Mouse (Mus musculus) heart, adult 2 months (tissue): ENCODE data around the gene Wipi2. TPM values are rescaled to one million over a fixed set of nuclear protein-coding genes. Genes with fewer than 3 reads are reported as not detected.
A peak's percentile ranks its signal among the peaks of the same experiment; 100 is the strongest.

Source experiments
- DNase-seq, 2 experiments: peaks; one replicate each; pipeline ENCODE4 v3.0.0; 2021
- H3K27ac ChIP-seq: fragments of 200-600 bp; 2 replicates; pipeline ENCODE4 v1.8.1; 2022
- H3K27me3 ChIP-seq: fragments of 200-500 bp; 2 replicates; pipeline ENCODE4 v1.6.1; 2012; ENCODE audit warnings: mild to moderate bottlenecking, low read length, inconsistent platforms, mixed read lengths; ENCODE audit not compliant: control insufficient read depth, insufficient read depth
- H3K36me3 ChIP-seq: fragments of 200-500 bp; 2 replicates; pipeline ENCODE4 v1.6.1; 2012; ENCODE audit warnings: low read length, inconsistent platforms; ENCODE audit not compliant: control insufficient read depth, insufficient read depth
- H3K4me1 ChIP-seq: fragments of 200-500 bp; 2 replicates; pipeline ENCODE4 v1.6.1; 2011; ENCODE audit warnings: low read length; ENCODE audit not compliant: control insufficient read depth, insufficient read depth
- H3K4me3 ChIP-seq: fragments of 200-600 bp; 2 replicates; pipeline ENCODE4 v1.8.1; 2022
- H3K79me2 ChIP-seq: fragments of 200-500 bp; replicated peaks from 2 replicates; pipeline ENCODE4 v1.6.1; 2012; ENCODE audit warnings: mild to moderate bottlenecking, inconsistent platforms, low read length, moderate library complexity, mixed read lengths; ENCODE audit not compliant: control insufficient read depth, insufficient read depth
- H3K9ac ChIP-seq: fragments of 200-500 bp; 2 replicates; pipeline ENCODE4 v1.6.1; 2012; ENCODE audit warnings: low read depth, mild to moderate bottlenecking, control low read depth, inconsistent platforms, low read length, mixed read lengths
- CTCF ChIP-seq: fragments of 200-600 bp; IDR thresholded peaks from 2 replicates; pipeline ENCODE4 v1.8.1; 2022; ENCODE audit warnings: antibody characterized with exemption, mild to moderate bottlenecking, moderate library complexity
- EP300 ChIP-seq: fragments of 200-500 bp; IDR thresholded peaks from 2 replicates; pipeline ENCODE4 v1.6.1; 2011; ENCODE audit warnings: low read depth, low read length, control low read depth; ENCODE audit not compliant: insufficient read depth
- POLR2A ChIP-seq: fragments of 200-500 bp; IDR thresholded peaks from 2 replicates; pipeline ENCODE4 v1.6.1; 2011; ENCODE audit warnings: mild to moderate bottlenecking, low read depth, low read length, control low read depth; ENCODE audit not compliant: insufficient read depth
- WGBS: fragments of 180-500 bp; shearing (Covaris S2); methylation state at CpG from one replicate; pipeline ENCODE4 v1.1.7; 2018; 5-methylcytosine and 5-hydroxymethylcytosine counted together
- intact Hi-C: fragments of 180-260 bp; cut with DNase I; formaldehyde crosslinking; loops from one replicate; pipeline ENCODE4 v1.15.1; 2025
- long read RNA-seq: library from polyadenylated mRNA; stranded (forward); transcript quantifications from one replicate; pipeline ENCODE4 v2.0.0, GENCODE M21; 2021
- polyA plus RNA-seq: library from polyadenylated mRNA; depleted of rRNA; stranded (reverse); fragments of >200 nt; gene quantifications from 2 replicates; pipeline ENCODE4 v1.2.3, GENCODE M21; 2012; rRNA removed
- total RNA-seq, 2 experiments: library from RNA; stranded (reverse); gene quantifications; 2 replicates each; pipeline ENCODE4 v1.2.3; 2021

The Wipi2 gene
- total RNA-seq (10 to 100 TPM; 33.2 to 43.0 TPM), polyA plus RNA-seq (24.1 and 36.2 TPM in 2 replicates)
- long read RNA-seq, full-length matches to known transcripts = 38 of 43 reads
- long read RNA-seq, partial matches to known transcripts = 2 of 43 reads
- long read RNA-seq, other reads (novel, unspliced or antisense) = 3 of 43 reads

GRCm38 (mm10) chr5:142627398-142627797, at the start of gene Wipi2:
Gene Wipi2, plus strand, starts transcription at chr5:142627698.
- no peak within 1 kb of the TSS for H3K9ac ChIP-seq
- no peak for DNase-seq
- H3K27me3 ChIP-seq = no peaks in the 10 kb centered on the region
- H3K79me2 ChIP-seq = 0 out of 2 replicates have a peak, but pooled peaks cover 1% of the 10 kb centered on the region
- WGBS = 82% methylated on average over 2 of the region's 2 CpGs
- H3K4me1 ChIP-seq = peaks cover 4% of the 10 kb centered on the region
- intact Hi-C loops = no loop called here
- H3K36me3 ChIP-seq = no peaks in the 10 kb centered on the region
- TF ChIP-seq CTCF = no peak
- no peak for TF ChIP-seq EP300
- no peak for TF ChIP-seq POLR2A
- no peak within 1 kb of the TSS; the same call in 1 of the 2 replicates for H3K4me3 ChIP-seq
- H3K27ac ChIP-seq = no peak within 1 kb of the TSS

GRCm38 (mm10) chr5:142578192-142578591, 49.3 kb upstream of the Wipi2 start:
- DNase-seq = no peak
- no peak overlapping the region for H3K9ac ChIP-seq
- H3K79me2 ChIP-seq = no peaks in the 10 kb centered on the region
- TF ChIP-seq CTCF = no peak
- TF ChIP-seq EP300 = no peak
- TF ChIP-seq POLR2A = no peak
- no peaks in the 10 kb centered on the region for H3K27me3 ChIP-seq
- 85% methylated on average over 10 of the region's 10 CpGs for WGBS
- no peak overlapping the region for H3K27ac ChIP-seq
- H3K4me1 ChIP-seq = no peaks in the 10 kb centered on the region
- intact Hi-C loops = no loop called here
- H3K4me3 ChIP-seq = no peak overlapping the region
- H3K36me3 ChIP-seq = no peaks in the 10 kb centered on the region

DNA sequence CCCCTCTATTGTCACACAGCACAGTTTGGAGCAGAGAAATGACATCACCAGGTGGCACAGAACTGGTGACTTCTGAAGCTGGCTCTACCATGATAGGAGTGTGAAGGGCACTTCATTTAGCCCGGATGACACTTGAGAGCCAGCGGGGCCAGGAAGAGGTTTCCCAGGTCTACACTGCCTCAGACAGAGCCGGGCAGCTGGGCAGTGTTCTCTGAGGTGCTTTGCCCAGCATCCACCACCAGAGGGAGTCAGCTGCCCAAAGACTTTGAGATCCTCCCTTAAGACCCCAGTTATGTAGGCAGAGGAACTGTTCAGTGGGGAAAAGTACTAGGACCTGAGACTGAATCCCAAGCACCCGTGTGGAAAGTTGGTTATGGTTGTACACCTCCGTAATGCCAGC, 46.0 kb upstream of the Wipi2 start:
- H3K4me3 ChIP-seq = no peak overlapping the region
- no peaks in the 10 kb centered on the region for H3K27me3 ChIP-seq
- no peak overlapping the region for H3K9ac ChIP-seq
- 15% methylated on average over 5 of the region's 5 CpGs for WGBS
- H3K27ac ChIP-seq = no peak overlapping the region
- DNase-seq = peak in 1 of 2 experiments; percentile 29
- no peak for TF ChIP-seq POLR2A
- TF ChIP-seq CTCF = peak; percentile 76
- intact Hi-C loops = loop anchor here (1.0 to 5.0 kb wide), 2 partner anchors 36 to 137 kb away; no protein-coding TSS in a partner anchor
- H3K36me3 ChIP-seq = no peaks in the 10 kb centered on the region
- no peaks in the 10 kb centered on the region for H3K4me1 ChIP-seq
- H3K79me2 ChIP-seq = no peaks in the 10 kb centered on the region

DNA sequence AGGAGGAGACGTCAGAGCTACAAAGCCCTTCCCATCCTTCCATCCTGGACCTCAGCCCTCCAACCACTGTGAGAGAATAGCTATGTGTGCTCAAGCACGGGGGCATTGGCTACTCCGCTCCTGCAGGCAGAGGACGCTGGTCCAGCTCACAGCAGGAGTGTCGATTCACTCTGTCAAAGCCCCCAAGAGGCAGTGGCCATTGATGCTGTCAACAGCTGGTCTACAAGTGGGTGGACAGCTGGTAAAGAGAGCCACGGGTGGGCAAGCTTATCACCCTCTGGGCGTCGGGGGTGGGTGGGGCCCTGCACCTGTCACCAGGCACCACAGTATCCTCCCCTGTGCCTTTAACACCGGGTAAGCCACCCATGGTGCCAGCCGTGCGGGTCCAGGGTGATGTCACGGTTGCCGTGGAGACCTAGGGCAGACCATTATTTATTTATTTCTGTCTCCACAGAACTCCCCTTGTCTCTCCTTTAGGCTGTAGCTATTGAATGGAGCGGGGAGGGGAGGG, 43.8 kb upstream of the Wipi2 start:
- intact Hi-C loops = loop anchor here (5.0 kb wide), 1 partner anchor 34 kb away; no protein-coding TSS in a partner anchor
- TF ChIP-seq CTCF (no peak), POLR2A (no peak), EP300 (no peak)
- H3K27me3 ChIP-seq = no peaks in the 10 kb centered on the region
- DNase-seq = no peak
- H3K36me3 ChIP-seq = no peaks in the 10 kb centered on the region
- H3K9ac ChIP-seq = no peak overlapping the region
- H3K79me2 ChIP-seq = no peaks in the 10 kb centered on the region
- H3K4me3 ChIP-seq = no peak overlapping the region
- no peak overlapping the region for H3K27ac ChIP-seq
- WGBS = 36% methylated on average over 14 of the region's 14 CpGs
- no peaks in the 10 kb centered on the region for H3K4me1 ChIP-seq

GRCm38 (mm10) chr5:142590953-142591616, 36.4 kb upstream of the Wipi2 start:
- 68% methylated on average over 6 of the region's 6 CpGs for WGBS
- no peak overlapping the region for H3K9ac ChIP-seq
- TF ChIP-seq POLR2A (no peak), EP300 (no peak)
- no peak overlapping the region for H3K27ac ChIP-seq
- no peaks in the 10 kb centered on the region for H3K27me3 ChIP-seq
- no peaks in the 10 kb centered on the region for H3K79me2 ChIP-seq
- no peaks in the 10 kb centered on the region for H3K4me1 ChIP-seq
- H3K4me3 ChIP-seq = no peak overlapping the region
- no peaks in the 10 kb centered on the region for H3K36me3 ChIP-seq
- intact Hi-C loops = no loop called here
- no peak for DNase-seq

DNA sequence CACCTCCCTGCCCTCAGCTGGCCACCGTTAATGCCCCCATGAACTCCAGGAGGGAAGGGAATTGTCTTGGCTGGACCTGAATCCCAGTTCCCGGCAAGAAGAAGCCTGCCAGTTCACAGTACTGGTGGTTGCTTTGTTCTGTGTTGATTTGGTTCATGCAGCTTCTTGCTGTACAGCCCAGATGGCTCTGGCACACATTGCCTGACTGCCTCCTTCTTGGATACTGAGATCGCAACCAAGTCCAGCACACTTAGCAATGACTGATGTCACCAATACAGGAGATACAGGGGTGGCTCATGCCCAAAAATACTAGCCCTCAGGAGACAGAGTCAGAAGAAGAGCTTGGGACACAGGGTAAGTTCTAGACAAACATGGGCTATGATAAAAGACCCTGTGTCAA, 31.8 kb upstream of the Wipi2 start:
- no peak for TF ChIP-seq EP300
- no peak for TF ChIP-seq POLR2A
- H3K4me1 ChIP-seq = no peaks in the 10 kb centered on the region
- intact Hi-C loops = no loop called here
- no peak overlapping the region for H3K27ac ChIP-seq
- no peaks in the 10 kb centered on the region for H3K27me3 ChIP-seq
- no peak overlapping the region for H3K4me3 ChIP-seq
- H3K79me2 ChIP-seq = no peaks in the 10 kb centered on the region
- no peak for DNase-seq
- H3K36me3 ChIP-seq = no peaks in the 10 kb centered on the region
- 71% methylated on average over 3 of the region's 3 CpGs for WGBS
- no peak overlapping the region for H3K9ac ChIP-seq
